Mouse (Mus musculus) spleen, adult 2 months (tissue): ENCODE results near the gene 1700025G04Rik. TPM values are rescaled to one million over a fixed set of nuclear protein-coding genes. Genes with fewer than 3 reads are reported as not detected.

ENCODE experiments used
- DNase-seq, 2 experiments: peaks; one replicate each; pipeline versions ENCODE4 v3.0.0 to v3.0.0-alpha.2; 2012 to 2021; ENCODE audit warnings: low spot score in 2 of 2, low read depth in 1 of 2
- H3K27ac ChIP-seq: fragments of 200-500 bp; 2 replicates; pipeline ENCODE4 v1.5.1; 2012; ENCODE audit warnings: low read length, inconsistent platforms; ENCODE audit not compliant: insufficient read depth
- H3K27me3 ChIP-seq: fragments of 200-500 bp; 2 replicates; pipeline ENCODE4 v1.6.1; 2012; ENCODE audit warnings: mild to moderate bottlenecking, moderate library complexity, low read length, inconsistent platforms; ENCODE audit not compliant: control insufficient read depth, insufficient read depth
- H3K36me3 ChIP-seq: fragments of 200-500 bp; 2 replicates; pipeline ENCODE4 v1.6.1; 2012; ENCODE audit warnings: mild to moderate bottlenecking, low read length, inconsistent platforms; ENCODE audit not compliant: control insufficient read depth, insufficient read depth
- H3K4me1 ChIP-seq: fragments of 200-500 bp; 2 replicates; pipeline ENCODE4 v1.6.1; 2011; ENCODE audit warnings: inconsistent platforms; ENCODE audit not compliant: control insufficient read depth, insufficient read depth, insufficient read length
- H3K4me3 ChIP-seq: fragments of 200-500 bp; 2 replicates; pipeline ENCODE4 v1.5.1; 2011; ENCODE audit warnings: mild to moderate bottlenecking, inconsistent platforms; ENCODE audit not compliant: insufficient read depth, insufficient read length; ENCODE audit errors: extremely low read depth
- CTCF ChIP-seq: fragments of 200-500 bp; IDR thresholded peaks from 2 replicates; pipeline ENCODE4 v1.5.1; 2011; ENCODE audit warnings: mild to moderate bottlenecking, inconsistent platforms; ENCODE audit not compliant: insufficient read depth, insufficient read length, insufficient replicate concordance; ENCODE audit errors: extremely low read depth
- POLR2A ChIP-seq: fragments of 200-500 bp; IDR thresholded peaks from 2 replicates; pipeline ENCODE4 v1.6.1; 2011; ENCODE audit warnings: low read depth, low read length, inconsistent platforms
- WGBS: fragments of 180-500 bp; shearing (Covaris S2); methylation state at CpG from one replicate; pipeline ENCODE4 v1.1.7; 2018; 5-methylcytosine and 5-hydroxymethylcytosine counted together
- polyA plus RNA-seq: library from polyadenylated mRNA; depleted of rRNA; stranded (reverse); fragments of >200 nt; gene quantifications from 2 replicates; pipeline ENCODE4 v1.2.3, GENCODE M21; 2012

1700025G04Rik gene
- polyA plus RNA-seq, 1 experiment, result 0.99 TPM

- DNase-seq, result no peak
- Histone ChIP-seq H3K27ac (no peak overlapping the region), H3K4me1 (no peaks in the 10 kb centered on the region; the same call in 1 of the 2 replicates), H3K36me3 (no peaks in the 10 kb centered on the region), H3K4me3 (no peak overlapping the region), H3K27me3 (no peaks in the 10 kb centered on the region)
- no peak for TF ChIP-seq POLR2A
- no peak for TF ChIP-seq CTCF
- WGBS, result 90% methylated on average over 11 of the region's 11 CpGs
Measured at GRCm38 (mm10) chr1:152077171-152077715, 12.7 kb downstream of the 1700025G04Rik start.

- no peaks in the 10 kb centered on the region for H3K27me3 ChIP-seq
- no peaks in the 10 kb centered on the region for H3K36me3 ChIP-seq
- H3K27ac ChIP-seq, result no peak overlapping the region
- no peak for DNase-seq
- H3K4me3 ChIP-seq, result no peak overlapping the region
- TF ChIP-seq CTCF (no peak), POLR2A (no peak)
- no peaks in the 10 kb centered on the region; the same call in 1 of the 2 replicates for H3K4me1 ChIP-seq
- 92% methylated on average over 14 of the region's 14 CpGs for WGBS
Measured at GRCm38 (mm10) chr1:152076222-152076845, 13.6 kb downstream of the 1700025G04Rik start.

- no peak for TF ChIP-seq POLR2A
- no peak for TF ChIP-seq CTCF
- 92% methylated on average over 6 of the region's 6 CpGs for WGBS
- Histone ChIP-seq H3K4me3 (no peak overlapping the region), H3K36me3 (no peaks in the 10 kb centered on the region), H3K4me1 (no peaks in the 10 kb centered on the region; the same call in 1 of the 2 replicates), H3K27ac (no peak overlapping the region), H3K27me3 (no peaks in the 10 kb centered on the region)
- DNase-seq, result no peak
Measured at GRCm38 (mm10) chr1:152075725-152076124, 14.2 kb downstream of the 1700025G04Rik start.

GRCm38 (mm10) chr1:152070441-152070840, 19.5 kb downstream of the 1700025G04Rik start:
- Histone ChIP-seq H3K27me3 (no peaks in the 10 kb centered on the region), H3K4me3 (no peak overlapping the region), H3K4me1 (no peaks in the 10 kb centered on the region; the same call in 1 of the 2 replicates), H3K36me3 (no peaks in the 10 kb centered on the region), H3K27ac (no peak overlapping the region)
- DNase-seq, result no peak
- TF ChIP-seq POLR2A (no peak), CTCF (no peak)
- 91% methylated on average over 4 of the region's 4 CpGs for WGBS

GRCm38 (mm10) chr1:152069745-152070144, 20.2 kb downstream of the 1700025G04Rik start:
- Histone ChIP-seq H3K4me1 (no peaks in the 10 kb centered on the region; the same call in 1 of the 2 replicates), H3K36me3 (no peaks in the 10 kb centered on the region), H3K4me3 (no peak overlapping the region), H3K27me3 (no peaks in the 10 kb centered on the region), H3K27ac (no peak overlapping the region)
- WGBS, result 95% methylated on average over 7 of the region's 7 CpGs
- no peak for DNase-seq
- no peak for TF ChIP-seq POLR2A
- TF ChIP-seq CTCF, result no peak

- no peaks in the 10 kb centered on the region for H3K36me3 ChIP-seq
- H3K4me1 ChIP-seq, result no peaks in the 10 kb centered on the region
- no peak for TF ChIP-seq POLR2A
- TF ChIP-seq CTCF, result no peak
- no peak overlapping the region for H3K4me3 ChIP-seq
- no peak overlapping the region for H3K27ac ChIP-seq
- DNase-seq, result no peak
- H3K27me3 ChIP-seq, result no peaks in the 10 kb centered on the region
Measured at GRCm38 (mm10) chr1:152067919-152068318, 22.0 kb downstream of the 1700025G04Rik start.

- Histone ChIP-seq H3K4me3 (no peak overlapping the region), H3K4me1 (no peaks in the 10 kb centered on the region), H3K36me3 (no peaks in the 10 kb centered on the region), H3K27me3 (no peaks in the 10 kb centered on the region), H3K27ac (no peak overlapping the region)
- no peak for DNase-seq
- WGBS, result 98% methylated on average over 7 of the region's 7 CpGs
- TF ChIP-seq POLR2A (no peak), CTCF (no peak)
Measured at GRCm38 (mm10) chr1:152065527-152065926, 24.4 kb downstream of the 1700025G04Rik start.
